In the genomic region with DNA sequence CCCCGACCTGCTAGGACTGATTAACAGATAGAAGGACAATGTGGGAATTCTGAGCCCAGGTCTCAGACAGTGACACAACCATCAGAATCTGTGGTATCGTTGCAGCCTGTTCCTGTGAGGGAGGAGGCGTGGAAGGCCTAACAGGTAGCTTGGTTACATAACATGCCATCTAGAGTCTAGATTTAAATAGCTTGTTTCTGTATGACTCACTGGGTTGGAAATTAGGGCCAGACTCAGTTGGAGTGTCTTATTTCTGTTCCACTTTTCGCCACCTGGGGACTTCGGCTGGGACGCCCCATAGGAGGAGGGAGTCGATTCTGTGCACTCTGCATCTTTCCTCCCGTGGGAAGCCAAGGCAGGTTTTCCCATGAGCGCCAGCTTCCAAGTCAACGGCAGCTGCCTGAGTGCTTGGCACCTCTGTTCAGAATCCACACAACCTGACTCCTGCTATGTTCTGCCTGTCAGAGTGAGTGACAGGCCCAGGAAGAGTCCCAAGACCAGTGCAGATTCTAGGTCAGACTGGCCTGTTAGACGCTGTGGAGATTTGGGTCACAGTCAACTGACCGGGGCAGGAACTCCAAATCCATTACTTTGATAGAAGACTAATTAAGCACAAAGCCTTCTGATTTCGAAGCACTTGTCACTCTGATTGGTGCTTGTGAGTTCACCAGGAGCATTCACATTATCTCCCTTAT, we compare ENCODE assay signal across 19 mouse cellular contexts.
DNase-seq lines count a peak whose midpoint lies in the region; ATAC-seq and TF ChIP-seq lines count a peak whose summit lies in the region.
"Had no signal": no experiment of that assay in that cellular context is flagged by ENCODE, and none has a peak within 500 bp of the region (broad histone marks: within the 10 kb centered on the region; RNA-seq: fewer than 3 reads in every experiment).

No protein-coding gene starts in this region.

- H3K4me3 ChIP-seq in left cerebral cortex, adult 2 months = no peak overlapping the region
- H3K4me3 ChIP-seq in kidney, embryonic 14.5 days (ENCODE audit: low read length) = no peak overlapping the region
- H3K4me3 ChIP-seq in midbrain, embryonic 16.5 days (ENCODE audit: low read depth, low read length) = no peak overlapping the region
- H3K4me3 ChIP-seq: erythroblast, embryonic 14.5 days; myocyte had no signal

- peak; percentile 37 for TF ChIP-seq CTCF in left cerebral cortex, adult 2 months (IDR thresholded peaks at IDR 0.05)

- no peak overlapping the region for H3K4me2 ChIP-seq in kidney, embryonic 14.5 days (replicated peaks; ENCODE audit: low read depth, low read length)
- no peak overlapping the region for H3K4me2 ChIP-seq in midbrain, embryonic 16.5 days (ENCODE audit: low read length)
- H3K4me2 ChIP-seq: heart, embryonic 11.5 days; liver, embryonic 11.5 days had no signal

- H3K36me3 ChIP-seq in kidney, embryonic 14.5 days (ENCODE audit: control insufficient read depth, insufficient read depth, low read length) = no peaks in the 10 kb centered on the region
- H3K36me3 ChIP-seq in midbrain, embryonic 16.5 days (ENCODE audit: control insufficient read depth, insufficient read depth, low read length) = no peaks in the 10 kb centered on the region

- peak; percentile 94 for ATAC-seq in frontal cortex, adult (ENCODE audit: low TSS enrichment)
- ATAC-seq in kidney, embryonic 14.5 days (ENCODE audit: low FRiP score, low TSS enrichment) = no peak
- ATAC-seq in midbrain, embryonic 16.5 days = no peak
- ATAC-seq: forebrain, embryonic 16.5 days; hindbrain, postnatal 0 days; lung, postnatal 0 days had no signal

- DNase-seq in frontal cortex, postnatal 25 days (ENCODE audit: low spot score in 2 of 2) = no peak
- peak; percentile 32 to 40 for DNase-seq in left cerebral cortex, adult 18-20 months (ENCODE audit: low spot score in 2 of 2)
- DNase-seq in left cerebral cortex, postnatal 10 days (ENCODE audit: extremely low spot score in 1 of 2, low spot score in 2 of 2) = no peak
- DNase-seq in left cerebral cortex, adult 2 months (ENCODE audit: extremely low spot score in 1 of 2, low spot score in 2 of 2) = peak; percentile 35 to 40
- DNase-seq in telencephalon, adult 2 months (ENCODE audit: low read depth, low spot score) = peak; percentile 73
- DNase-seq: adrenal gland, postnatal 10 days; heart, postnatal 36 days; kidney, adult 8-10 months; thymus, postnatal 4 days had no signal

- H3K27me3 ChIP-seq in kidney, embryonic 14.5 days (ENCODE audit: control insufficient read depth, insufficient read depth, low read length) = no peaks in the 10 kb centered on the region
- H3K27me3 ChIP-seq in midbrain, embryonic 16.5 days (ENCODE audit: control insufficient read depth, insufficient read depth, low read depth, low read length) = no peaks in the 10 kb centered on the region

- intact Hi-C loops in left cerebral cortex, postnatal 10 days (cut with DNase I) = no loop called here
- intact Hi-C loops in left cerebral cortex, adult 2 months (cut with DNase I) = loop anchor here (1.0 kb wide), 1 partner anchor 72 kb away; no protein-coding TSS in a partner anchor

- H3K27ac ChIP-seq in left cerebral cortex, adult 2 months = no peak overlapping the region
- no peak overlapping the region for H3K27ac ChIP-seq in kidney, embryonic 14.5 days (ENCODE audit: low read depth, low read length)
- H3K27ac ChIP-seq in midbrain, embryonic 16.5 days (ENCODE audit: low read length) = no peak overlapping the region
- H3K27ac ChIP-seq: hindbrain, postnatal 0 days had no signal

- 69% methylated on average over 13 of the region's 13 CpGs for WGBS in kidney, embryonic 14.5 days
- 85% methylated on average over 13 of the region's 13 CpGs for WGBS in midbrain, embryonic 16.5 days

- H3K9ac ChIP-seq in kidney, embryonic 14.5 days (ENCODE audit: low read depth, low read length) = no peak overlapping the region
- H3K9ac ChIP-seq in midbrain, embryonic 16.5 days (ENCODE audit: low read depth, low read length) = no peak overlapping the region

- H3K4me1 ChIP-seq in kidney, embryonic 14.5 days (ENCODE audit: control insufficient read depth, insufficient read depth, low read length) = no peaks in the 10 kb centered on the region
- no peaks in the 10 kb centered on the region for H3K4me1 ChIP-seq in midbrain, embryonic 16.5 days (ENCODE audit: control insufficient read depth, insufficient read depth, low read length)

- H3K9me3 ChIP-seq in kidney, embryonic 14.5 days (ENCODE audit: control insufficient read depth, low read length) = no peaks in the 10 kb centered on the region
- H3K9me3 ChIP-seq in midbrain, embryonic 16.5 days (replicated peaks; ENCODE audit: control insufficient read depth, low read length, poor library complexity, severe bottlenecking) = no peaks in the 10 kb centered on the region

Comparison
In these comparisons a context has a peak if more than half of its experiments do, and no peak if none do; other contexts are left out.
1. DNase-seq: peak in left cerebral cortex, adult 18-20 months (2 of 2), left cerebral cortex, adult 2 months (2 of 2) and telencephalon, adult 2 months (single experiment); none in frontal cortex, postnatal 25 days (0 of 2) and left cerebral cortex, postnatal 10 days (0 of 2).